In genomic region chr4:134287575-134288025, GRCm38 (mm10) we compare ENCODE assay signal across 8 mouse cellular contexts. TPM values are rescaled to one million over a fixed set of nuclear protein-coding genes. Genes with fewer than 3 reads are reported as not detected.
DNase-seq lines count a peak whose midpoint lies in the region; ATAC-seq and TF ChIP-seq lines count a peak whose summit lies in the region.

Gene Pdik1l (minus strand): TSS chr4:134287895.

- peaks cover 22% of the 10 kb centered on the region for H3K4me1 ChIP-seq in bone marrow macrophage, adult 2 months (ENCODE audit: control insufficient read depth, insufficient read depth, low read length)
- H3K4me1 ChIP-seq in embryonic fibroblast, embryonic 13.5 days (ENCODE audit: control insufficient read depth, insufficient read depth, low read length): peaks cover 2% of the 10 kb centered on the region; the same call in 1 of the 2 replicates
- H3K4me1 ChIP-seq in heart, embryonic 12.5 days (replicated peaks): peaks cover 41% of the 10 kb centered on the region
- peaks cover 5% of the 10 kb centered on the region for H3K4me1 ChIP-seq in kidney, postnatal 0 days (replicated peaks; ENCODE audit: insufficient read depth, low read length)
- peaks cover 49% of the 10 kb centered on the region for H3K4me1 ChIP-seq in liver, embryonic 12.5 days
- H3K4me1 ChIP-seq in stomach, embryonic 16.5 days (ENCODE audit: control insufficient read depth, insufficient read depth, low read length): peaks cover 19% of the 10 kb centered on the region

- peak within 1 kb of the TSS; percentile 99 for H3K4me3 ChIP-seq in bone marrow macrophage, adult 2 months (ENCODE audit: insufficient read depth, low read length)
- H3K4me3 ChIP-seq in embryonic fibroblast, embryonic 13.5 days (ENCODE audit: insufficient read depth, low read length): peak within 1 kb of the TSS; percentile 79
- peak within 1 kb of the TSS; percentile 94 for H3K4me3 ChIP-seq in heart, embryonic 12.5 days
- H3K4me3 ChIP-seq in kidney, postnatal 0 days (replicated peaks; ENCODE audit: low read depth, low read length): peak within 1 kb of the TSS; percentile 95
- peak within 1 kb of the TSS; percentile 93 for H3K4me3 ChIP-seq in liver, embryonic 12.5 days
- peak within 1 kb of the TSS; percentile 99 for H3K4me3 ChIP-seq in stomach, embryonic 16.5 days (replicated peaks; ENCODE audit: low read length)

- no peaks in the 10 kb centered on the region for H3K9me3 ChIP-seq in heart, embryonic 12.5 days (replicated peaks)
- H3K9me3 ChIP-seq in kidney, postnatal 0 days (replicated peaks; ENCODE audit: low read length): no peaks in the 10 kb centered on the region
- no peaks in the 10 kb centered on the region for H3K9me3 ChIP-seq in liver, embryonic 12.5 days (replicated peaks)
- H3K9me3 ChIP-seq in stomach, embryonic 16.5 days (replicated peaks; ENCODE audit: control insufficient read depth, low read length): no peaks in the 10 kb centered on the region

- H3K27ac ChIP-seq in bone marrow macrophage, adult 2 months (ENCODE audit: insufficient read depth, low read depth, low read length): peak within 1 kb of the TSS; percentile 79
- peak within 1 kb of the TSS; percentile 64 for H3K27ac ChIP-seq in embryonic fibroblast, embryonic 13.5 days (ENCODE audit: insufficient read depth, low read length)
- peak within 1 kb of the TSS; percentile 99 for H3K27ac ChIP-seq in heart, embryonic 12.5 days (ENCODE audit: poor library complexity, severe bottlenecking)
- peak within 1 kb of the TSS; percentile 99 for H3K27ac ChIP-seq in kidney, postnatal 0 days
- peak within 1 kb of the TSS; percentile 99 for H3K27ac ChIP-seq in liver, embryonic 12.5 days
- H3K27ac ChIP-seq in stomach, embryonic 16.5 days (ENCODE audit: low read length): peak within 1 kb of the TSS; percentile 100

- H3K9ac ChIP-seq in heart, embryonic 12.5 days: peak within 1 kb of the TSS; percentile 97
- H3K9ac ChIP-seq in kidney, postnatal 0 days (ENCODE audit: low read depth, low read length): peak within 1 kb of the TSS; percentile 95
- peak within 1 kb of the TSS; percentile 97 for H3K9ac ChIP-seq in liver, embryonic 12.5 days
- peak within 1 kb of the TSS; percentile 99 for H3K9ac ChIP-seq in stomach, embryonic 16.5 days (ENCODE audit: low read length)

- WGBS in heart, embryonic 12.5 days: 0% methylated on average over 36 of the region's 43 CpGs
- WGBS in kidney, postnatal 0 days: under 1% methylated on average over 42 of the region's 43 CpGs
- WGBS in liver, embryonic 12.5 days (ENCODE audit: insufficient replicate concordance): under 1% methylated on average over 43 of the region's 43 CpGs
- WGBS in stomach, embryonic 16.5 days: 0% methylated on average over 43 of the region's 43 CpGs

- ATAC-seq in heart, embryonic 12.5 days (ENCODE audit: insufficient number of reproducible peaks, low FRiP score): peak; percentile 87
- peak; percentile 88 for ATAC-seq in kidney, postnatal 0 days (replicated peaks; ENCODE audit: low FRiP score, low read depth)
- peak; percentile 70 for ATAC-seq in liver, embryonic 12.5 days
- ATAC-seq in stomach, embryonic 16.5 days (ENCODE audit: insufficient read depth, low FRiP score): peak; percentile 80

- TF ChIP-seq CTCF in bone marrow macrophage, adult 2 months (IDR thresholded peaks at IDR 0.05; ENCODE audit: low read depth, low read length): no peak
- no peak for TF ChIP-seq CTCF in embryonic fibroblast, embryonic 13.5 days (IDR thresholded peaks at IDR 0.05; ENCODE audit: borderline replicate concordance, insufficient read depth, low read length)
- TF ChIP-seq CTCF in kidney, postnatal 0 days (IDR thresholded peaks at IDR 0.05; ENCODE audit: low read depth): no peak

- DNase-seq in CD4-positive, CD25-positive, alpha-beta regulatory T cell, adult 2 months (ENCODE audit: low read depth, low spot score): peak; percentile 88
- DNase-seq in kidney, postnatal 0 days (ENCODE audit: low spot score): peak; percentile 92
- DNase-seq in natural killer cell, adult 2 months (ENCODE audit: low spot score in 2 of 2): peak; percentile 72 to 80

- no peak for TF ChIP-seq POLR2A in bone marrow macrophage, adult 2 months (IDR thresholded peaks at IDR 0.05; ENCODE audit: borderline replicate concordance, low read depth, low read length)
- TF ChIP-seq POLR2A in embryonic fibroblast, embryonic 13.5 days (IDR thresholded peaks at IDR 0.05; ENCODE audit: low read depth, low read length): peak; percentile 60

- peaks cover 16% of the 10 kb centered on the region for H3K36me3 ChIP-seq in heart, embryonic 12.5 days
- H3K36me3 ChIP-seq in kidney, postnatal 0 days (ENCODE audit: insufficient read depth, low read length): no peaks in the 10 kb centered on the region
- H3K36me3 ChIP-seq in liver, embryonic 12.5 days: peaks cover 22% of the 10 kb centered on the region
- no peaks in the 10 kb centered on the region for H3K36me3 ChIP-seq in stomach, embryonic 16.5 days (ENCODE audit: control insufficient read depth, insufficient read depth, low read length)

- H3K4me2 ChIP-seq in heart, embryonic 12.5 days: peak within 1 kb of the TSS; percentile 96
- H3K4me2 ChIP-seq in kidney, postnatal 0 days (ENCODE audit: low read length): peak within 1 kb of the TSS; percentile 93
- H3K4me2 ChIP-seq in liver, embryonic 12.5 days: peak within 1 kb of the TSS; percentile 82
- peak within 1 kb of the TSS; percentile 94 for H3K4me2 ChIP-seq in stomach, embryonic 16.5 days (ENCODE audit: low read depth, low read length)

- H3K27me3 ChIP-seq in heart, embryonic 12.5 days (replicated peaks): no peaks in the 10 kb centered on the region
- H3K27me3 ChIP-seq in kidney, postnatal 0 days (ENCODE audit: insufficient read depth, low read length): no peaks in the 10 kb centered on the region
- H3K27me3 ChIP-seq in liver, embryonic 12.5 days (replicated peaks): peaks cover 4% of the 10 kb centered on the region
- H3K27me3 ChIP-seq in stomach, embryonic 16.5 days (ENCODE audit: control insufficient read depth, insufficient read depth, low read length): no peaks in the 10 kb centered on the region

RNA-seq across cellular contexts. Expression of gene Pdik1l, which starts in this region (rescaled TPM):
- 12.2 and 15.2 TPM in 2 replicates for polyA plus RNA-seq in bone marrow macrophage, adult 2 months (2012; ENCODE audit: insufficient read depth, insufficient read length, missing spikeins)
- 8.5 and 10.3 TPM in 2 replicates for polyA plus RNA-seq in embryonic fibroblast, embryonic 13.5 days (2011; ENCODE audit: insufficient read length, low read depth, missing spikeins)
- polyA plus RNA-seq in heart, embryonic 12.5 days (2016; fragmentation: Nextera tagmentation; extraction: Ambion mirVana): 14.9 and 18.1 TPM in 2 replicates
- 12.5 and 14.1 TPM in 2 replicates for polyA plus RNA-seq in kidney, postnatal 0 days (2015; fragmentation: Nextera tagmentation; extraction: Ambion mirVana)
- polyA plus RNA-seq in liver, embryonic 12.5 days (2016; fragmentation: Nextera tagmentation; extraction: Ambion mirVana): 14.9 and 16.4 TPM in 2 replicates
- 17.7 and 19.0 TPM in 2 replicates for polyA plus RNA-seq in stomach, embryonic 16.5 days (2015; fragmentation: Nextera tagmentation; extraction: Ambion mirVana)

Comparison
In these comparisons a context has a peak if more than half of its experiments do, and no peak if none do; other contexts are left out.
1. Peak in every context shown above with its lines: DNase-seq, ATAC-seq, H3K4me3 ChIP-seq and H3K27ac ChIP-seq.